Mouse (Mus musculus) bone marrow, adult 2 months (tissue): ENCODE results near the gene Lsamp. TPM values are rescaled to one million over a fixed set of nuclear protein-coding genes. Genes with fewer than 3 reads are reported as not detected.

ENCODE experiments used
- H3K27ac ChIP-seq: fragments of 200-500 bp; 2 replicates; pipeline ENCODE4 v1.5.1; 2012; ENCODE audit warnings: low read depth, mild to moderate bottlenecking, control low read depth, inconsistent platforms, low read length; ENCODE audit not compliant: control insufficient read depth, poor library complexity, insufficient read depth
- H3K4me1 ChIP-seq: fragments of 200-500 bp; 2 replicates; pipeline ENCODE4 v1.6.1; 2011; ENCODE audit warnings: low read length; ENCODE audit not compliant: control insufficient read depth, insufficient read depth
- H3K4me3 ChIP-seq: fragments of 200-500 bp; replicated peaks from 2 replicates; pipeline ENCODE3; 2011; ENCODE audit warnings: mild to moderate bottlenecking, low read depth, low read length, control low read depth; ENCODE audit not compliant: control insufficient read depth
- CTCF ChIP-seq: fragments of 200-500 bp; IDR thresholded peaks from 2 replicates; pipeline ENCODE4 v1.5.1; 2011; ENCODE audit warnings: low read length, control low read depth; ENCODE audit not compliant: control insufficient read depth, insufficient read depth
- POLR2A ChIP-seq: fragments of 200-500 bp; IDR thresholded peaks from 2 replicates; pipeline ENCODE4 v1.6.1; 2011; ENCODE audit warnings: low read depth, mild to moderate bottlenecking, control low read depth, low read length, borderline replicate concordance; ENCODE audit not compliant: control insufficient read depth
- WGBS: fragments of 180-500 bp; shearing (Covaris S2); methylation state at CpG from one replicate; pipeline ENCODE4 v1.1.7; 2018; 5-methylcytosine and 5-hydroxymethylcytosine counted together
- polyA plus RNA-seq: library from polyadenylated mRNA; stranded (reverse); fragments of >200 nt; gene quantifications from 2 replicates; pipeline ENCODE4 v1.2.4, GENCODE M21; 2011; ENCODE audit warnings: low replicate concordance; ENCODE audit not compliant: missing spikeins, insufficient read depth, insufficient read length

Lsamp gene
- polyA plus RNA-seq, 1 experiment = not detected

GRCm38 (mm10) chr16:41913346-41913745 is 1929.2 kb downstream of the Lsamp start:
- no peaks in the 10 kb centered on the region for H3K4me1 ChIP-seq
- TF ChIP-seq POLR2A (no peak), CTCF (no peak)
- 77% methylated on average over 4 of the region's 4 CpGs for WGBS
- no peak overlapping the region for H3K27ac ChIP-seq
- no peak overlapping the region for H3K4me3 ChIP-seq

GRCm38 (mm10) chr16:41916342-41916741 is 1932.2 kb downstream of the Lsamp start:
- 90% methylated on average over 3 of the region's 3 CpGs for WGBS
- Histone ChIP-seq H3K4me3 (no peak overlapping the region), H3K4me1 (no peaks in the 10 kb centered on the region), H3K27ac (no peak overlapping the region)
- TF ChIP-seq POLR2A (no peak), CTCF (no peak)

GRCm38 (mm10) chr16:41917057-41917821 is 1933.1 kb downstream of the Lsamp start:
- no peak overlapping the region for H3K27ac ChIP-seq
- WGBS = 63% methylated on average over 6 of the region's 6 CpGs
- H3K4me1 ChIP-seq = no peaks in the 10 kb centered on the region
- H3K4me3 ChIP-seq = no peak overlapping the region
- TF ChIP-seq CTCF (no peak), POLR2A (no peak)

GRCm38 (mm10) chr16:41929546-41929945 is 1945.4 kb downstream of the Lsamp start:
- TF ChIP-seq CTCF (no peak), POLR2A (no peak)
- H3K27ac ChIP-seq = no peak overlapping the region
- H3K4me1 ChIP-seq = no peaks in the 10 kb centered on the region
- no peak overlapping the region for H3K4me3 ChIP-seq
- 76% methylated on average over 4 of the region's 4 CpGs for WGBS

GRCm38 (mm10) chr16:41935701-41936100 is 1951.5 kb downstream of the Lsamp start:
- no peak overlapping the region for H3K4me3 ChIP-seq
- no peak overlapping the region for H3K27ac ChIP-seq
- WGBS = 71% methylated on average over 2 of the region's 2 CpGs
- TF ChIP-seq POLR2A = no peak
- no peak for TF ChIP-seq CTCF
- no peaks in the 10 kb centered on the region for H3K4me1 ChIP-seq

GRCm38 (mm10) chr16:41936908-41937595 is 1952.9 kb downstream of the Lsamp start:
- Histone ChIP-seq H3K27ac (no peak overlapping the region), H3K4me3 (no peak overlapping the region), H3K4me1 (no peaks in the 10 kb centered on the region)
- WGBS = 74% methylated on average over 3 of the region's 3 CpGs
- TF ChIP-seq POLR2A (no peak), CTCF (no peak)

GRCm38 (mm10) chr16:41937596-41937990 is 1953.4 kb downstream of the Lsamp start:
- H3K27ac ChIP-seq = no peak overlapping the region
- WGBS = 87% methylated on average over 1 of the region's 1 CpGs
- TF ChIP-seq POLR2A = no peak
- TF ChIP-seq CTCF = no peak
- no peak overlapping the region for H3K4me3 ChIP-seq
- H3K4me1 ChIP-seq = no peaks in the 10 kb centered on the region

GRCm38 (mm10) chr16:41938258-41938657 is 1954.1 kb downstream of the Lsamp start:
- Histone ChIP-seq H3K4me3 (no peak overlapping the region), H3K4me1 (no peaks in the 10 kb centered on the region), H3K27ac (no peak overlapping the region)
- WGBS = 69% methylated on average over 5 of the region's 5 CpGs
- no peak for TF ChIP-seq CTCF
